Mouse (Mus musculus) hindbrain, postnatal 0 days (tissue): ENCODE results near the gene Pon2. TPM values are rescaled to one million over a fixed set of nuclear protein-coding genes. Genes with fewer than 3 reads are reported as not detected.

Source experiments
- ATAC-seq: fragments of 200-750 bp; cut with Nextera tagmentation; 2 replicates; pipeline ENCODE4 v1.8.0; 2017; ENCODE audit warnings: mild to moderate bottlenecking, moderate TSS enrichment, moderate library complexity
- DNase-seq: peaks from one replicate; pipeline ENCODE4 v3.0.0-alpha.2; 2015; ENCODE audit warnings: low spot score
- H3K27ac ChIP-seq: fragments of 300-500 bp; sonication (generic); 2 replicates; pipeline ENCODE4 v1.5.1; 2014; ENCODE audit warnings: mild to moderate bottlenecking
- H3K27me3 ChIP-seq: fragments of 300-500 bp; sonication (generic); 2 replicates; pipeline ENCODE4 v1.6.1; 2014; ENCODE audit warnings: low read length, mixed read lengths; ENCODE audit not compliant: insufficient read depth
- H3K36me3 ChIP-seq: fragments of 300-500 bp; sonication (generic); 2 replicates; pipeline ENCODE4 v1.6.1; 2014; ENCODE audit warnings: low read length, mixed read lengths; ENCODE audit not compliant: insufficient read depth
- H3K4me1 ChIP-seq: fragments of 300-500 bp; sonication (generic); 2 replicates; pipeline ENCODE4 v1.6.1; 2014; ENCODE audit warnings: antibody characterized with exemption, low read length, mixed read lengths; ENCODE audit not compliant: insufficient read depth
- H3K4me2 ChIP-seq: fragments of 300-500 bp; sonication (generic); 2 replicates; pipeline ENCODE4 v1.6.1; 2014; ENCODE audit warnings: low read depth, mild to moderate bottlenecking, low read length, moderate library complexity, mixed read lengths
- H3K4me3 ChIP-seq: fragments of 300-500 bp; sonication (generic); 2 replicates; pipeline ENCODE4 v1.5.1; 2014; ENCODE audit warnings: low read length
- H3K9ac ChIP-seq: fragments of 300-500 bp; sonication (generic); replicated peaks from 2 replicates; pipeline ENCODE4 v1.6.1; 2014; ENCODE audit warnings: mild to moderate bottlenecking, low read length, moderate library complexity, mixed read lengths
- H3K9me3 ChIP-seq: fragments of 300-500 bp; sonication (generic); 2 replicates; pipeline ENCODE4 v1.6.1; 2016; ENCODE audit warnings: low read length, mixed read lengths
- CTCF ChIP-seq: IDR thresholded peaks from 2 replicates; pipeline ENCODE4 v1.5.1; 2016; ENCODE audit warnings: antibody characterized with exemption, control low read depth, low read depth
- WGBS: fragments of 180-500 bp; shearing (Covaris S2); extraction: QIAGEN DNeasy Blood & Tissue Kit; methylation state at CpG from one replicate; pipeline ENCODE4 v1.1.7; 2014; 5-methylcytosine and 5-hydroxymethylcytosine counted together
- polyA plus RNA-seq: library from polyadenylated mRNA; unstranded; fragments of >200 nt; fragmentation: Nextera tagmentation; extraction: Ambion mirVana; gene quantifications from 2 replicates; pipeline ENCODE4 v1.2.1, GENCODE M21; 2015
- total RNA-seq: library from RNA; depleted of rRNA; stranded (reverse); fragments of >200 nt; gene quantifications from 2 replicates; pipeline ENCODE4 v1.2.3, GENCODE M21; 2014

The Pon2 gene
- total and polyA plus RNA-seq, 2 experiments from 2014 or later: 17.9 to 50.4 TPM

DNA sequence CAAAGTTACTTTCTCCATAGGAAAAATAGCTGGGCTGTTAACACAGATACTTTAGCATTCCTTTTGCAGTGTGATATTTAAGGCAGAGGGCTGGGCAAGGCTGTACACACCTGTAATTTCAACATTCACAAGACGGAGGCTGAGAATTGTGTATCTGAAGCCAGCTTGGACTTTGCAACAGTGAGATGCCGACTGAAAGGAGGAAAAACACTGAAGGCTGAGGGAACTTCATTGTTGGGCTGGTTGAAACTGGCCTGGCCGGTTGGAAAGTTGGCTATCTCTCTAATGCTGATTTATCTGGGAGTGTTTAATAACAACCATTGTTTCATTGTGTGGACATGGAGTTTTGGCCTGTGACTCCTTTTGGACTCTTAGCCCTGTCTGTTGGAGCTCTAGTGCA, 7.7 kb upstream of the Pon2 start:
- 80% methylated on average over 3 of the region's 3 CpGs for WGBS
- Histone ChIP-seq H3K27ac (no peak overlapping the region), H3K9me3 (no peaks in the 10 kb centered on the region), H3K36me3 (no peaks in the 10 kb centered on the region), H3K4me2 (no peak overlapping the region), H3K27me3 (no peaks in the 10 kb centered on the region), H3K9ac (no peak overlapping the region), H3K4me3 (no peak overlapping the region), H3K4me1 (no peaks in the 10 kb centered on the region)
- DNase-seq (no peak), ATAC-seq (no peak)
- no peak for TF ChIP-seq CTCF

DNA sequence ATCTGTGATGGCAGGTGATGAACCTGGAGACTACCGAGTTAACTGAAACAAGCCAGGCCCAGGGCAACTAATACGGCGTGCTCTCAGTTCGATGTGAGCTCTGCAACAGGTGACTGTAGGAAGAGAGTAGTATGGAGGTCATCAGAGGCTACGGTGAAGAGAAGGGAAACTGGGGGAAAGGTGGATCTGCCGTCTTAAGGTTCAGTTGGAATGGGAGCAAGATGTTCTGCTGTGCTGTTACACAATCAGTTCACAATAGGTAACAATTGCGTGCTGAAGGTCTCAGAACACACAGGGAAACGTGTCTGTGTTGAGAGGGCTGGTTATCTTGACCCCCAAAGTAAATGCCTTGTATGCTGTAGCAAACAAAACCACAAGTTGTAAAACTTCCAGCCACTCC, 6.7 kb upstream of the Pon2 start:
- Histone ChIP-seq H3K4me3 (no peak overlapping the region), H3K4me1 (no peaks in the 10 kb centered on the region), H3K4me2 (no peak overlapping the region), H3K27me3 (no peaks in the 10 kb centered on the region), H3K36me3 (no peaks in the 10 kb centered on the region), H3K9ac (no peak overlapping the region), H3K9me3 (no peaks in the 10 kb centered on the region), H3K27ac (no peak overlapping the region)
- no peak for TF ChIP-seq CTCF
- ATAC-seq (no peak), DNase-seq (no peak)
- WGBS: 89% methylated on average over 8 of the region's 8 CpGs

DNA sequence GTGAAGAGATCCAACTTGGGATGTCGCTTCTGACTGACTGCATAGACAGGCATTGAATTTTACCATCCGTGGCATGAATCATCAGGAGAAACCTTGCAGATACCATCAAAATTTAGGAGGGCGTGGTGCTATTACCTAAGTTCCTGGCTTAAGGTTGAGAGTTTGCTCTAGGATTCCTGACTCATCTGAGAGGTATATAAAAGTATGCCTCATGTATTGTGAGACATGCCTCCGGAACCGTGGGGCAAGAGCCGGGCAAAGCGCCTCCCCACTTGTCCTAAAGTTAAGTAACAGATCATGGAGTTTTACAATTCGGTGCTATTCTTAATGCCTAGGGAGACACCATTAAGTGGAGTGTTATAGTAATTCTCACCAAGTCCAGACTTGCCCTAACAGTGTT, 2.4 kb upstream of the Pon2 start:
- no peak for TF ChIP-seq CTCF
- DNase-seq (no peak), ATAC-seq (no peak)
- Histone ChIP-seq H3K9me3 (no peaks in the 10 kb centered on the region), H3K27ac (no peak overlapping the region), H3K36me3 (no peaks in the 10 kb centered on the region), H3K27me3 (no peaks in the 10 kb centered on the region), H3K4me3 (no peak overlapping the region), H3K4me1 (no peaks in the 10 kb centered on the region), H3K4me2 (no peak overlapping the region), H3K9ac (no peak overlapping the region)
- WGBS: 93% methylated on average over 8 of the region's 8 CpGs

DNA sequence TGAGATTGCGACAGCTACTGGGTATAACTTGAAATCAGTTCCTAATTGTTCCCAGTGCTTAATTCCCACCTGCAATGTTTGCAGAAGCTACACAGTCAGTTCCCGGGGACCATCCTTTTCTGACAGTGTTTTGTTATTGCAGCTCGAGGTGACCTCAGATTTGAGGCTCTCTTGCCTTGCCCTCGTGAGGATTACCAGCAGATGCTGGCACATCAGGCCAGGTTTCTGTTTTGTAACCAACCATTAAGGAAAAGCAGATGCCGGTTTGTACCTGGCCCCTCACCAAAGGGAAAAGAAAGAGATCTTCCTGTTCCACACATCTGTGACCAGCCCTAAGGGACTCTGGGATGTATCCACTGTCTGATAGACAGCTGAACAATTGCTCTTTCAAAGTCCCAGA, 1.3 kb upstream of the Pon2 start:
- Histone ChIP-seq H3K4me2 (no peak overlapping the region), H3K9me3 (no peaks in the 10 kb centered on the region), H3K27me3 (no peaks in the 10 kb centered on the region), H3K36me3 (no peaks in the 10 kb centered on the region), H3K27ac (no peak overlapping the region), H3K9ac (no peak overlapping the region), H3K4me1 (no peaks in the 10 kb centered on the region), H3K4me3 (no peak overlapping the region)
- 76% methylated on average over 5 of the region's 5 CpGs for WGBS
- DNase-seq: no peak
- ATAC-seq: no peak
- no peak for TF ChIP-seq CTCF

DNA sequence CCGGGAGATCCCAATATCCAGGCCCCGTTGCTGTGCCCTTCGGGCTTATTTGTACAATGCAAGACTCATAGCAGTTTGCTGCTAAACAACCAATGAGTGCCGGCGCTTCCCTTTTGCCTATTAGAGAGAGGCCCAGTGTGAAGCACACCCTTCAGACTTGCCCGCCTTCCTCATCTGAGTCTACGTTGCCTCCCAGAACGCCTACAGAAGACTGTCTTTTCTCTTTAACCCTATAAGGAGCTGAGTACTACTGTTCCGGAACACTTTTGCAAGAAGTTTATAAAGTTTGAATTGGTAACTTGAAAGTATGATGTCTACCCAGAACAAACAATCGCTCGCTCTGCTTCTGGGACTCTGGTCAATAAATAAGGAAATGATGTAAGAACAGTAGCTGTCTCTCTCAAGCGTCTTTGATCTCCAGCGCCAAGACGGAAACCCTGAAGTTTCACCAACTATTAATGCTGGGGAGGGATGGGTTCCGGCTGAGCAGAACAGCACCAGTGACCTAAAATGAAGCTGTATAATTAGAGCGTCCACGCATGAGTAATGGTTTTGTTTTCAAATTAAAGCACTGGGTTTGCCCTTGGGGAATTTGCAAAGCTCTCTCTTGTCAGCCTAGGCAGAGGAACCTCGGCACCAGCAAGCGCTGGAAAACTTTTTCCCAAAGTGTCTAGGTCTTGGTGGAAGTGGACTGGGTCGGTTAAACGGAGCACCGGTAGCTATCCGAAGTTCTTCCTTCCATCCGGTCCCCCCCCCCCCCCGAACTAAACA, 749 bp downstream of the Pon2 start:
- peak; percentile 82 for ATAC-seq
- peak; percentile 60 for DNase-seq
- TF ChIP-seq CTCF: no peak
- Histone ChIP-seq H3K36me3 (no peaks in the 10 kb centered on the region), H3K27ac (peak overlapping the region; percentile 74), H3K9ac (peak overlapping the region; percentile 52), H3K4me2 (peak overlapping the region; percentile 94), H3K4me1 (no peaks in the 10 kb centered on the region), H3K27me3 (no peaks in the 10 kb centered on the region), H3K9me3 (no peaks in the 10 kb centered on the region), H3K4me3 (peak overlapping the region; percentile 62)
- WGBS: 3% methylated on average over 25 of the region's 25 CpGs

DNA sequence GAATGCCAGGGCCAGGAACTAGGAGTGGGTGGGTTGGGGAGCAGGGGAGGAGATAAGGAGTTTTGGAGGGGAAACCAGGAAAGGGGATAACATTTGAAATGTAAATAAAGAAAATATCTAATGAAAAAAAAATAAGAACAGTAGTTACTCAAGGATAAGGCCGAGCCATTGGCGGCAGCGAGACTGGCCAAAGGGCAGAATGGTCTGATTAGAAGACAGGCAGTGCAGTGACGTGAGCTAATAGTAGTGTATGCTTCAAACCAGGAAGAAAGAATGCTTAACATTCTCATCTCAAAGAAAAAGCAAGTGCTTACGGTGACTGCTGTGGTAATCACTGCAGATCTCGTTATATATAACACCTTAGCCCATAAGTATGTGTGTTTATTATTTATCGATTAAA, 2.2 kb downstream of the Pon2 start:
- 95% methylated on average over 7 of the region's 7 CpGs for WGBS
- DNase-seq (no peak), ATAC-seq (no peak)
- Histone ChIP-seq H3K27me3 (no peaks in the 10 kb centered on the region), H3K4me2 (no peak overlapping the region), H3K27ac (no peak overlapping the region), H3K4me1 (no peaks in the 10 kb centered on the region), H3K9me3 (no peaks in the 10 kb centered on the region), H3K4me3 (no peak overlapping the region), H3K36me3 (no peaks in the 10 kb centered on the region), H3K9ac (no peak overlapping the region)
- no peak for TF ChIP-seq CTCF

DNA sequence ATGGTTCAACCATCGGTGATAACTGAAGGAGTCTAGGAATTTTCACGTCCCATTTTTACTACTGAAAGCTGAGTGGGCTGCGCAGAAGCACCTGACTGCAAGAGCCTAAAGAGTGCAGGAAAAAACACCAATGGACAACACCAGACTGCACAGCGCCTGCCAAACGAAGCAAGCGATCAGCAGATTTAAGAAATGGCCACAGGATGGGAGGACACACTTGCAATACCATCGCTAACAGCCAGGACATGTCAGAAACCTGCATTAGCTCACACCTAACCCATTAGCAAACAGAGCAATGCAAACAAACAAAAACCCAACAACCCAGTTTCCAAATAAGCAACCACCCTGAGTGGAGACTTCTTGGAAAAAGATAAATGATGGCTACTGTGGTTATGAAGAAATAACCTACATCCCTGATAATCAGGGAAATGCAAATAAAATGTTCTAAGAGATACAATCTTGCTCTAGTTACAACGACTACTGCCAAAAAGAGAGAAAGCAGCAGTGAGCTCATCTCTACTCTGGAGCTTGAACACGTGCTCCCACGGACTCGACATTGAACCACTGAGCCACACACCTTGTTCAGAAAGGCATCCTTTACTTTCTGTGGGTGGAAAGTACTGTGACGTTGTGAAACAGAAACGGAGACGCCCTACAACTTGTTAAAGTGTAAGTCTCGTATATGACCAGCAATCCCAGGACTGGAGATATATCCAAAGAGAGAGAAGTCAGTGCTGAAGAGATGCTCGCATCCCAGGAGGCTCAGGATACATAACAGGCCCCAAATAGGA, 3.4 kb downstream of the Pon2 start:
- WGBS: 96% methylated on average over 16 of the region's 16 CpGs

More for the DNA sequence above, 3.4 kb downstream of the Pon2 start:
- ATAC-seq (no peak), DNase-seq (no peak)
- no peaks in the 10 kb centered on the region for H3K27me3 ChIP-seq
- TF ChIP-seq CTCF: no peak
- H3K4me3 ChIP-seq: no peak overlapping the region
- no peaks in the 10 kb centered on the region for H3K4me1 ChIP-seq
- H3K9ac ChIP-seq: no peak overlapping the region
- no peak overlapping the region for H3K4me2 ChIP-seq
- H3K36me3 ChIP-seq: no peaks in the 10 kb centered on the region
- no peak overlapping the region for H3K27ac ChIP-seq
- no peaks in the 10 kb centered on the region for H3K9me3 ChIP-seq
